Mouse (Mus musculus) cerebellum, adult 11 months (tissue): ENCODE data around the gene Zfp292.

Source experiments
- DNase-seq: peaks from one replicate; pipeline ENCODE4 v3.0.0; 2022

Gene Zfp292

DNA sequence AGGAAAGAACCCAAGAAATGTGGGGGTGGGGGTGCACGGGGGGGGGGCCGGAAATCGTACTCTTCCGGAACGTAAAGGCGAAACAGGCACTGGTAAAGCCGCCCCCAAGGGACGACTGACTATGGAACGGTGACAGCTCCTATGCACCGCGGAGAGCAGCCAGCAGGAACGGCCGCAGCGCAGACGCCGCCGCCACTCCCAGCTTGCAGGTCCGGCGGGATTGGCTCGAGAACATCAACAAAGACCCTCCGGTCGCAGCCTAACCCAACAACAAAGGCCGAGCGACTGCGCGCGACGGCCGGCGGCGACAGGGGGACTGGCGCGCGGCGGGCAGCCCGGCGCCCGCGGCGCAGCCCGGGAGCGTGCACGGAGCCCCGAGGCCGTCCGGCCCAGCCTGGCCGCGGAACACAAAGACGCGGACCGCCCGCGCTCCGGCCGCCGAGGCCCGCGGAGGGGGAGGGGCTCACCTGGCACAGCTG is 430 bp downstream of the Zfp292 start:
- DNase-seq, result no peak

DNA sequence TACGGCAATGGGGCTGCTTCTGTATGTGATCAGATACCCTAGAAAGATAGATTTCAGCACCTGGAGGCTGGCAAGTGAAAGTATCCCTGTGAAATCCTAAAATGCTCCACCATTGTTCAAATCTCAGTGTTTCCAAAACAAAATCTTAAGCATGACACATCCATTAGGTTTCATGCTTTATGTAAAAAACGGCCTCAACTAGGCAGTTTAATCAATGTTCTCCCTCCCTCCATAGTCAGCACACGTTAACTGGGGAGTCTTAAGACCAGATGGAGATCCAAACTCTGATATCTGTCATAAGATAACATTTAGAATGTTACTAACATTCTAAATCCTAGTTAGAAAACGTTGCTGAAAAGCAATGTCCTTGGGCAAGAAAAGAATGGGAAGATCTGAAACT is 909 bp downstream of the Zfp292 start:
- no peak for DNase-seq

GRCm38 (mm10) chr4:34880921-34881650 is 1.7 kb downstream of the Zfp292 start:
- no peak for DNase-seq

DNA sequence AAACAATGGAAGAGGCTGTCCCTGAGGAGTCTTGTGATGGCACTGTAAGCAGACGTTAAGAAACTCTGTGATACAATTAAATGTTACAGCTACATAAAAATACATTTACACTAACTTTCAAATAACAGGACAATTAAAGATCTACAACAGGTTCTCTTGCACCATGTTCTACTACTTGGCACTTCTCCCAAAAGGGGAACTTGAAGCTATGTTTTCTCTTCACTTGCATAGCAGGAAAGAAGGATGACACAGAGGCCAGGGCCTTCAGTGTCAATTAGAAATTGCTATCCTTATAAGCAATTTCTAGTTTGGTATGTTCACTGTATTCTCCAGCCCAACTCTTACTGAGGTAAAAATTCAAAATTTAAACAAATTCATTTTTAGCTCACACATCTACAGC is 8.5 kb downstream of the Zfp292 start:
- no peak for DNase-seq

- no peak for DNase-seq
Measured at GRCm38 (mm10) chr4:34872896-34873495, 9.8 kb downstream of the Zfp292 start.

DNA sequence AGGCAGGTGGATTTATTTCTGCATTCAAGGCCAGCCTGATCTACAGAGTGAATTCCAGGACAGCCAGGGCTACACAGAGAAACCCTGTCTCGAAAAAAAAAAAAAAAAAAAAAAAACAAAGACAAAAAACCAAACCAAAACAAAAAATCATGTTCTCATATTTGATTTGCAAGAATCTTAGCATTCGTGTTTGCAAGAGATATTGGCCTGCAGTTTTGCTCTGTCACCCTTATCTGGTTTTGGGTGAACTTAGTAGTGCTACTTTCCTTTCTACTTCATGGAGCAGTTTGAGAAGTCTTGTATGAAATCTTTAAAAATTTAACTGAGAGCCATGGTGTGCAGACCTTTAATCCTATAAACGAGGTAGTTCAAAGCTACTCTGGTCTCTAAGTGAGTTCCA is 12.9 kb downstream of the Zfp292 start:
- DNase-seq, result no peak

DNA sequence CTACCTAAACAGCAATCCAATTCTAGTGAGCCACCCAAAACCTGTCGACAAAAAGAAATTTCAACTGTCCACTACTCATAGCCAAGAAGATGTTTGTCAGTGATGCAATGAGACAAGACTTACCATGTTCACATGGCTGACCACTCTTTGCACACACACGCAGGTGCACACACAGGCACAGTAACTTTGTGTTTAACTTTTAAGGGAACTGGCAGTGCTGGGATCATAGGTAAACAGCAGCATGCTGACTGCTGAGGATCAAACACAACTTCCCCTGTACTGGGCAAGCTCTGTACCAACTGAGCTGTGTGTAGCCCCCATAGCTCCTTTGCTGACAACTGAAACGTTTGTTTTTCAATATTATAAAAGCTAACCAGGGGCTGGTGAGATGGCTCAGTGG is 21.3 kb downstream of the Zfp292 start:
- no peak for DNase-seq

DNA sequence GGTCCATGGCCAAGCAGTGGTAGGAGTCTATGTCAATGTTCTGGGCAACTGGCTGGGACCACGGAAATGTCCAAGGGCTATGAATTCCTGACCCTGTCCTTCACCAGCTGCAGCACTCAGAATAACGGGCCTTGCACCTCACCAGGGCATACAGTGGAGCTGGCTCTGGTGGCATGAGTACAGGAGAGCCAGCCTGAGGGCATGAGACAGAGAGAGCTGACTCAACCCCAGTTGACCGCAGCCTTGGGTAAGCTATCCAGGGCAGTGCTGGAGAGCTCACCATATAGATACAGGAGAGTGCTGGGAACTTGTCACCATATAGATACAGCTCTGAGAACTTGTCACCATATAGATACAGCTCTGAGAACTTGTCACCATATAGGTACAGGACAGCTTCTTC is 23.3 kb downstream of the Zfp292 start:
- DNase-seq, result no peak

- DNase-seq, result no peak
Measured at GRCm38 (mm10) chr4:34858903-34859302, 23.9 kb downstream of the Zfp292 start.

- no peak for DNase-seq
Measured at GRCm38 (mm10) chr4:34855966-34856365, 26.8 kb downstream of the Zfp292 start.

GRCm38 (mm10) chr4:34852051-34852450 is 30.7 kb downstream of the Zfp292 start:
- no peak for DNase-seq

DNA sequence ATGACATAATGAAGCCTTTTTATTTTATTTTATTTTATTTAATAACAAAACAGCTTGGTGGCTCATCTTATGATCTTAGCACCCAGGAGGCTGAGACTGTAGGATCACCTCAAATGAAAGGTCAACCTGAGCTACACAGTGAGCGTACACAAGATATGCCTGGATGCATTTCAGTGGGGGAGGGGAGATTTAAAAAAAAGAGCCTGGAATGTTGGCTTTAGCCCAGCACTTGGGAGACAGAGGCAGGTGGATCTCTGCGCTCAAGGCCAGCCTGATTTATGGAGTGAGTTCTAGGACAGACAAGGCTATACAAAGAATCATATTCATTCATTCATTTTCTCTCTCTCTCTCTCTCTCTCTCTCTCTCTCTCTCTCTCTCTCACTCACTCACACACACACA is 32.6 kb downstream of the Zfp292 start:
- no peak for DNase-seq

DNA sequence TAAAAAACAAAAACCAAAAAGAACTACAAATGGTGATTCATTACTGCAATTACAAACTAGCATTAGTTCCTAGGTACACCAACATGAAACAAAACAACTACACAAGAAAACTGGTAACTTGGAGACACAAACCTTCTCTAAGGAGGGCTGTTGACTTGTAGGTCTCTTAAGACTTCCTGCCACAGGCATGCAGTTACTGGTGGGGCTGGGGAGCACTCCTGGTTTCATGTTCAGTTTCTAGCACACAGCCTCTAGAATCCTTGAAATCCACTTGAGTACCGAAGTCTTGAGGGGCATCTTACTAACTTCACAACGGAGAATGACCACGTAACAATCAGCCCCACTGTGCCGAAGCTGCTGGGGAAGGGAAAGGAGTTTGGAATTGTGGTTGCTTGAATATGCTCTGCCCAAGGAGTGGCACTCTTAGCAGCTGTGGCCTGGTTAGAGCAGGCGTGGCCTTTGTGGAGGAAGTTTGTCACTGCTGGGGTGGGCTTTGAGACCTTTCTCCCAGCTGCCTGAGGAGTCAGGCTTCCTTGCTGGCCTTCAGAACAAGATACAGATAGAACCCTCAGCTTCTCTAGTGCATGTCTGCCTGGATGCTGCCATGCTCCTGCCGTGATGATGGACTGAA is 35.0 kb downstream of the Zfp292 start:
- DNase-seq, result no peak

DNA sequence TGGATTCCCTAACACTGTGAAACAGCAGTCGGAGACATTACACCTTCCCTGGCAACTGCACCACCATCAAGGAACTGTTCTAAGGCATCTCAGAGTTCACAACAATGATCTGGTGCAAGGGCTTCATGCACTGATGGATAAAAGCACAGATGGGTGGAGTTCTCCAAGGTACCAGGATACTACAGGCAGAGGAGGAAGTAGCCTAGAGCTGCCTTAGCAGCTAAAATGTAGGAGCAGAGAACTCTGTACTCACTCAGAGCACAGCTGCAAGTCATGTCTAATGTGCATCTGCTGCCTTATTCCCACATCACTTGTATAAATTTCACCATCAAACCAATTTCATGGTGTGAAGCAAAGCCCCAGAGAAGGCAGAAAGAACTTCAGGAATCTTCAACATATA is 38.9 kb downstream of the Zfp292 start:
- no peak for DNase-seq

- DNase-seq, result no peak
Measured at GRCm38 (mm10) chr4:34842826-34843225, 39.9 kb downstream of the Zfp292 start.

GRCm38 (mm10) chr4:34831496-34831895 is 51.3 kb downstream of the Zfp292 start:
- no peak for DNase-seq

GRCm38 (mm10) chr4:34829456-34829855 is 53.3 kb downstream of the Zfp292 start:
- DNase-seq, result no peak

GRCm38 (mm10) chr4:34823901-34824300 is 58.9 kb downstream of the Zfp292 start:
- no peak for DNase-seq

GRCm38 (mm10) chr4:34819904-34820303 is 62.9 kb downstream of the Zfp292 start:
- DNase-seq, result no peak

- no peak for DNase-seq
Measured at GRCm38 (mm10) chr4:34801166-34802034, 81.4 kb downstream of the Zfp292 start.

GRCm38 (mm10) chr4:34798005-34798404 is 84.8 kb downstream of the Zfp292 start:
- no peak for DNase-seq

GRCm38 (mm10) chr4:34797294-34797983 is 85.3 kb downstream of the Zfp292 start:
- no peak for DNase-seq

- DNase-seq, result no peak
Measured at GRCm38 (mm10) chr4:34796294-34796693, 86.5 kb downstream of the Zfp292 start.
